Mouse (Mus musculus): Measurements from ENCODE around the gene Olfr331.
"Not testable (repeated sequence)": the region's sequence is repeated elsewhere in the genome, so short reads cannot be mapped to it uniquely, and the experiment has no call there.

GRCm38 (mm10) chr11:58502472-58502871 is at the start of gene Olfr331:
- not testable (repeated sequence) for TF ChIP-seq POLR2A (IDR thresholded peaks at IDR 0.05; ENCODE audit: low read depth, low read length); CTCF (conservative IDR thresholded peaks at IDR 0.05; ENCODE audit: insufficient read depth, insufficient read length, low read depth, low read length)

All from kidney, adult 2 months (tissue).